Mouse (Mus musculus) adrenal gland, postnatal 14 days (tissue): ENCODE data around the gene Sema4d. TPM values are rescaled to one million over a fixed set of nuclear protein-coding genes. Genes with fewer than 3 reads are reported as not detected.

Experiments used
- DNase-seq: peaks from one replicate; pipeline ENCODE4 v3.0.0; 2021; ENCODE audit warnings: mixed read lengths
- total RNA-seq: library from RNA; stranded (reverse); gene quantifications from 2 replicates; pipeline ENCODE4 v1.2.3, GENCODE M21; 2021

The Sema4d gene
- total RNA-seq, 1 experiment from 2014 or later = 9.5 TPM

GRCm38 (mm10) chr13:51815865-51816504 is 22.4 kb upstream of the Sema4d start:
- peak; percentile 49 for DNase-seq

- DNase-seq = no peak
These were observed 21.1 kb upstream of the Sema4d start for GRCm38 (mm10) chr13:51814646-51815045.

- DNase-seq = peak; percentile 27
These were observed 20.4 kb upstream of the Sema4d start for GRCm38 (mm10) chr13:51813621-51814615.

- peak; percentile 58 for DNase-seq
These were observed 14.6 kb upstream of the Sema4d start for GRCm38 (mm10) chr13:51808141-51808540.

GRCm38 (mm10) chr13:51806220-51806619 is 12.7 kb upstream of the Sema4d start:
- DNase-seq = peak; percentile 65

GRCm38 (mm10) chr13:51805634-51806033 is 12.1 kb upstream of the Sema4d start:
- no peak for DNase-seq

GRCm38 (mm10) chr13:51800921-51801320 is 7.4 kb upstream of the Sema4d start:
- DNase-seq = peak; percentile 28

- no peak for DNase-seq
These were observed 6.4 kb upstream of the Sema4d start for GRCm38 (mm10) chr13:51799735-51800522.

GRCm38 (mm10) chr13:51797899-51798746 is 4.6 kb upstream of the Sema4d start:
- no peak for DNase-seq

GRCm38 (mm10) chr13:51793948-51794347 is 401 bp upstream of the Sema4d start:
- no peak for DNase-seq

- DNase-seq = peak; percentile 51
These were observed 670 bp downstream of the Sema4d start for GRCm38 (mm10) chr13:51792729-51793424.

- DNase-seq = no peak
These were observed 1.4 kb downstream of the Sema4d start for GRCm38 (mm10) chr13:51792135-51792573.

- no peak for DNase-seq
These were observed 1.9 kb downstream of the Sema4d start for GRCm38 (mm10) chr13:51791604-51792003.

GRCm38 (mm10) chr13:51790793-51791192 is 2.8 kb downstream of the Sema4d start:
- peak; percentile 32 for DNase-seq

- DNase-seq = no peak
These were observed 5.7 kb downstream of the Sema4d start for GRCm38 (mm10) chr13:51787858-51788257.

GRCm38 (mm10) chr13:51786616-51787015 is 6.9 kb downstream of the Sema4d start:
- DNase-seq = no peak

GRCm38 (mm10) chr13:51784476-51784875 is 9.1 kb downstream of the Sema4d start:
- DNase-seq = no peak

- no peak for DNase-seq
These were observed 9.7 kb downstream of the Sema4d start for GRCm38 (mm10) chr13:51783857-51784256.

GRCm38 (mm10) chr13:51780509-51781155 is 12.9 kb downstream of the Sema4d start:
- DNase-seq = no peak
